Mouse (Mus musculus): Measurements from ENCODE around the gene Hoxb9.

DNA sequence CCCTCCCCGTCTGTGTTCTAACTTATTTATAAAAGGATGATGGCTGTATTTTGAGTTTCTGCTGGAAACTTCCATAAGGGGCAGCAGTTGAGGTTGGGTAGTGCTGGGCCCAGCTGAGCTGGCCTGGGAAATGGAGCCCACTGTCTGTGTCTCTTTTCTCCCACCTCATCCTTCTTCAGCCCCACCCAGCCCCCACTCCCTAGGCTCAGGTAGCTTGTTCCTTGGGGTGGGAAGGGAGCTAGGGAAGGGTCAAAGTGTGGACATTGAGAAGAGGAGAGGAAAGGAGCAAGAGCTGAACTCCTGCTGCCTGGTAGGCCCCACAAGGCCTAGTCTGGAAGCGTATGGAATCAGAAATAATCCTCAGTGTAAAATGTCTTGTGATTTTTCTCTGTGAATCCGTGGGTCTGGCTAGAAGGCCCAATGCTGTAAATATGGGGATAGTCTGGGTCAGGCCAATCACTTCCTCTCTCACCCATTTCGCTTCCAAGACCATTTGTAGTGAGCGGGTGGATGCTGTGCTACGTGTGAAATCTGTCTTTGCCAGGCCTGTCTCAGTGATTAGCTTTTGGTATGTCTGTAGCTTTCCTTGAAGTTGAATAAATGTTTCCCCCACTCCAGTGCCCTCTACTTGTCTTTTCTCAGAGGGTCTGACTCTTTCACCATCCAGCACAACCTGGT, 34.4 kb downstream of the Hoxb9 start:
- TF ChIP-seq CTCF (IDR thresholded peaks at IDR 0.05; ENCODE audit: control insufficient read depth, insufficient read depth, insufficient read length) (no peak), MYOD1 (IDR thresholded peaks at IDR 0.05; ENCODE audit: control insufficient read depth, insufficient read length, low read depth) (no peak), MYOG (IDR thresholded peaks at IDR 0.05; ENCODE audit: control insufficient read depth, extremely low read depth, insufficient read length) (no peak), FOSL1 (IDR thresholded peaks at IDR 0.05; ENCODE audit: insufficient read depth, low read length, poor library complexity, severe bottlenecking) (no peak)

Data from C2C12 (cell line).